Comparison of ENCODE assay signal across 27 mouse cellular contexts in the genomic region with DNA sequence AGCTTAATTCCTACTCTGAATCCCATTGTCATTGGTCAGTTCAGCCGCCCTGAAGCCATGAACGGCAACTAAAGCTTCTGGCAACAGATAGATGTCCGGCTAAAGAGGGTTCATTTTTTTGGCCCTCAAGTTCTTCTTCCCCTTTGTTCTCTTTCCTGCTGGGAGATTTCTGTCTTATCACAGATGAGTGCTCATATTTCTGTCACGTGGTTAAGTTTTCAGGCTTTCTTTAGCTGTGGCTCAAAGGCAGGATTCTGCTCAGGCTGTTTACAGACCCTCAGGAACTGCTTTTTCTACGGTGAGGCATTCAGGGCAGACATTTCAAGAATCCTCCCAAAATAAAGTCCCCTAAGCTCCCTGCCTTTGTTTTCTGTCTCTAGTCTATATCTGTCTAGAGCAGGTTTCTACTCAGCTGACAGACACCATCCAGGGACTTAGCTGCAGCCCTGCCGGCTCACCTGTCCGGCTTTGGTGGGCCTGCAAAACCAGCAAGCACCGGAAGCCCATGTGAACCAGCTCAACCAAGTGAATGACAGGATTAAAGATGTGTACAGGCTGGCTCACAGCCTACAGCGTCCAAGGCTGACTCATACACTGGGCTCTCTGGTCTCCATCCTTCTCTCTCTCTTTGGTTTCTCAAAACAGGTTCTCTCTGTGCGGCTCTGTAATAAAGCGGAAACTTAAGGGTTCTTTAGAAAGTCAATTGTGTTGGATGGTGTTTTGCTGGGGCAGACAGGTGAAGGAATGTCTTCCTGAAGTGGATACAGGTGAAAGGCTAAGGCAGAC. TPM values are rescaled to one million over a fixed set of nuclear protein-coding genes. Genes with fewer than 3 reads are reported as not detected.
DNase-seq lines count a peak whose midpoint lies in the region; ATAC-seq and TF ChIP-seq lines count a peak whose summit lies in the region.
"Had no signal": no experiment of that assay in that cellular context is flagged by ENCODE, and none has a peak within 500 bp of the region (broad histone marks: within the 10 kb centered on the region; RNA-seq: fewer than 3 reads in every experiment).

No protein-coding gene starts in this region.

- no peaks in the 10 kb centered on the region for H3K9me3 ChIP-seq in heart, embryonic 14.5 days (ENCODE audit: control insufficient read depth, low read length)
- H3K9me3 ChIP-seq in lung, embryonic 16.5 days (ENCODE audit: control insufficient read depth, low read length) = no peaks in the 10 kb centered on the region
- H3K9me3 ChIP-seq in MEL (replicated peaks; ENCODE audit: insufficient read depth, low read length) = no peaks in the 10 kb centered on the region
- H3K9me3 ChIP-seq: liver, embryonic 12.5 days; midbrain, embryonic 15.5 days had no signal

- peak overlapping the region; percentile 63 to 72 for H3K27ac ChIP-seq in heart, embryonic 14.5 days (replicated peaks in 1 of 2; ENCODE audit: control insufficient read depth in 1 of 2, insufficient read depth in 1 of 2, low read depth in 2 of 2, low read length in 2 of 2)
- peak overlapping the region; percentile 7; the same call in 1 of the 2 replicates for H3K27ac ChIP-seq in lung, embryonic 16.5 days (ENCODE audit: low read length)
- peak overlapping the region; percentile 76 for H3K27ac ChIP-seq in MEL (ENCODE audit: control insufficient read depth, low read depth, low read length)
- H3K27ac ChIP-seq: hindbrain, postnatal 0 days; kidney, postnatal 0 days; layer of hippocampus, adult 2 months; liver, embryonic 12.5 days; midbrain, embryonic 15.5 days had no signal

- DNase-seq in heart, postnatal 10 days = no peak
- no peak for DNase-seq in lung, adult 2 months
- DNase-seq in MEL (ENCODE audit: low read depth, low spot score) = peak; percentile 77
- DNase-seq in adipocyte (ENCODE audit: low spot score) = no peak
- DNase-seq: cerebellum, adult 9-10 months; embryo, embryonic 11 days; gastrocnemius, postnatal 25 days; heart, postnatal 36 days; kidney, adult 11 months; left cerebral cortex, postnatal 4 days; right cerebral cortex, adult 18-20 months had no signal

- intact Hi-C loops in heart, postnatal 10 days (cut with DNase I) = no loop called here

- H3K4me2 ChIP-seq in heart, embryonic 14.5 days (ENCODE audit: low read length) = 0 out of 2 replicates have a peak overlapping the region, but pooled peaks have one; percentile 9
- no peak overlapping the region for H3K4me2 ChIP-seq in lung, embryonic 16.5 days (ENCODE audit: low read depth, low read length)
- no peak overlapping the region for H3K4me2 ChIP-seq in myocyte (ENCODE audit: low read depth)
- H3K4me2 ChIP-seq: liver, embryonic 12.5 days; midbrain, embryonic 15.5 days had no signal

- TF ChIP-seq POLR2A in lung, adult 2 months (IDR thresholded peaks at IDR 0.05; ENCODE audit: borderline replicate concordance, extremely low read depth, low read depth, low read length) = no peak
- TF ChIP-seq POLR2A in MEL (IDR thresholded peaks at IDR 0.05; ENCODE audit: control insufficient read depth in 1 of 2, insufficient read depth in 1 of 2, low read depth in 1 of 2, low read length in 2 of 2, poor library complexity in 1 of 2) (peak in 1 of 2 experiments; percentile 31; a peak in 1 of 4 replicates), myocyte (IDR thresholded peaks at IDR 0.05; ENCODE audit: insufficient read length, low read depth) (no peak)

- no peaks in the 10 kb centered on the region for H3K36me3 ChIP-seq in heart, embryonic 14.5 days (ENCODE audit: control insufficient read depth, insufficient read depth, low read length)
- no peaks in the 10 kb centered on the region for H3K36me3 ChIP-seq in lung, embryonic 16.5 days (ENCODE audit: control insufficient read depth, insufficient read depth, low read length)
- H3K36me3 ChIP-seq in MEL (ENCODE audit: control insufficient read depth in 1 of 2, insufficient read depth in 2 of 2, low read length in 2 of 2) (peaks cover 0 to 14% of the 10 kb centered on the region in 2 experiments; a peak in 2 of 4 replicates), myocyte (ENCODE audit: control insufficient read depth, insufficient read depth) (no peaks in the 10 kb centered on the region)
- H3K36me3 ChIP-seq: liver, embryonic 12.5 days; midbrain, embryonic 15.5 days had no signal

- ATAC-seq in heart, embryonic 14.5 days (ENCODE audit: insufficient number of reproducible peaks, insufficient read depth, low FRiP score, low read depth) = no peak
- no peak for ATAC-seq in lung, embryonic 16.5 days (ENCODE audit: low read depth)
- ATAC-seq: activated CD4-positive, CD25-positive, alpha-beta regulatory T cell, adult 4 months; forebrain, embryonic 14.5 days; hindbrain, postnatal 0 days; liver, embryonic 12.5 days; midbrain, embryonic 15.5 days; Patski had no signal

- no peak for TF ChIP-seq CTCF in lung, adult 2 months (IDR thresholded peaks at IDR 0.05; ENCODE audit: insufficient read depth, low read length)
- no peak for TF ChIP-seq CTCF in MEL (IDR thresholded peaks at IDR 0.05 in 2 of 3, conservative IDR thresholded peaks at IDR 0.05 in 1 of 3; ENCODE audit: control insufficient read depth in 1 of 3, insufficient read depth in 1 of 3, low read depth in 2 of 3, low read length in 3 of 3, poor library complexity in 1 of 3, severe bottlenecking in 1 of 3)

- no peak for TF ChIP-seq RAD21 in MEL (IDR thresholded peaks at IDR 0.05; ENCODE audit: low read depth, low read length)

- no peak; a peak in 2 of 4 replicates for TF ChIP-seq EP300 in MEL (IDR thresholded peaks at IDR 0.05; ENCODE audit: low read depth in 1 of 2, low read length in 2 of 2)

- H3ac ChIP-seq in myocyte (ENCODE audit: control insufficient read depth, insufficient read length) = no peak overlapping the region

- no peaks in the 10 kb centered on the region for H3K79me2 ChIP-seq in MEL (ENCODE audit: control insufficient read depth, insufficient read depth, low read length, poor library complexity)
- H3K79me2 ChIP-seq in myocyte (ENCODE audit: control insufficient read depth, insufficient read depth) = no peaks in the 10 kb centered on the region

- WGBS in heart, embryonic 14.5 days = 52% methylated on average over 11 of the region's 11 CpGs
- 56% methylated on average over 11 of the region's 11 CpGs for WGBS in lung, embryonic 16.5 days
- 64% methylated on average over 11 of the region's 11 CpGs for WGBS in lung, adult 2 months

- H3K4me1 ChIP-seq in heart, embryonic 14.5 days (ENCODE audit: control insufficient read depth in 2 of 2, insufficient read depth in 2 of 2, low read length in 2 of 2) = peaks cover 13 to 21% of the 10 kb centered on the region in 2 experiments
- no peaks in the 10 kb centered on the region for H3K4me1 ChIP-seq in lung, embryonic 16.5 days (replicated peaks; ENCODE audit: control insufficient read depth, insufficient read depth, low read length)
- H3K4me1 ChIP-seq in lung, adult 2 months (ENCODE audit: control insufficient read depth, insufficient read depth, low read length) = no peaks in the 10 kb centered on the region
- peaks cover 7 to 33% of the 10 kb centered on the region in 2 experiments for H3K4me1 ChIP-seq in MEL (ENCODE audit: control insufficient read depth in 1 of 2, insufficient read depth in 2 of 2, low read length in 2 of 2)
- H3K4me1 ChIP-seq: midbrain, embryonic 15.5 days had no signal

- H3K9ac ChIP-seq in heart, embryonic 14.5 days (ENCODE audit: low read length) = no peak overlapping the region; the same call in 1 of the 2 replicates
- no peak overlapping the region for H3K9ac ChIP-seq in lung, embryonic 16.5 days (ENCODE audit: low read length)
- H3K9ac ChIP-seq in MEL (ENCODE audit: control insufficient read depth, low read depth, low read length, poor library complexity, severe bottlenecking) = peak overlapping the region; percentile 47
- H3K9ac ChIP-seq: liver, embryonic 12.5 days; midbrain, embryonic 15.5 days had no signal

- H3K4me3 ChIP-seq in heart, embryonic 14.5 days (ENCODE audit: control insufficient read depth in 1 of 2, insufficient read depth in 1 of 2, low read depth in 1 of 2, low read length in 2 of 2) = no peak overlapping the region
- H3K4me3 ChIP-seq in lung, embryonic 16.5 days (ENCODE audit: low read length) = no peak overlapping the region
- no peak overlapping the region for H3K4me3 ChIP-seq in lung, adult 2 months (replicated peaks; ENCODE audit: extremely low read depth, low read depth, low read length)
- H3K4me3 ChIP-seq in MEL (ENCODE audit: control insufficient read depth in 1 of 2, insufficient read depth in 1 of 2, low read depth in 2 of 2, low read length in 2 of 2) (peak overlapping the region; percentile 35 to 55), myocyte (no peak overlapping the region)
- H3K4me3 ChIP-seq: layer of hippocampus, adult 2 months; liver, embryonic 12.5 days; midbrain, embryonic 15.5 days had no signal

- H3K27me3 ChIP-seq in heart, embryonic 14.5 days (ENCODE audit: control insufficient read depth, insufficient read depth, low read length) = no peaks in the 10 kb centered on the region
- no peaks in the 10 kb centered on the region for H3K27me3 ChIP-seq in lung, embryonic 16.5 days (ENCODE audit: control insufficient read depth, insufficient read depth, low read depth, low read length)
- H3K27me3 ChIP-seq in MEL (ENCODE audit: control insufficient read depth in 1 of 2, insufficient read depth in 2 of 2, low read length in 2 of 2) (peaks cover 0 to 1% of the 10 kb centered on the region in 2 experiments; a peak in 1 of 4 replicates), myocyte (ENCODE audit: control insufficient read depth, insufficient read depth, insufficient read length) (peaks cover 3% of the 10 kb centered on the region)
- H3K27me3 ChIP-seq: CH12.LX; midbrain, embryonic 15.5 days; Patski had no signal

RNA-seq across cellular contexts. Expression of a gene that starts 7.3 kb away (rescaled TPM):
- 5.0 and 5.6 TPM in 2 replicates for polyA plus RNA-seq in heart, embryonic 14.5 days (2014; fragmentation: Nextera tagmentation; extraction: Ambion mirVana)
- under 1 TPM; 0.29 to 0.52 TPM for total RNA-seq in heart, postnatal 10 days (2021)
- polyA plus RNA-seq in lung, embryonic 16.5 days (2015; fragmentation: Nextera tagmentation; extraction: Ambion mirVana) = 2.7 and 4.1 TPM in 2 replicates
- polyA plus RNA-seq in lung, adult 2 months (2012; rRNA removed) = 0.12 and 0.14 TPM in 2 replicates
- 0.08 and 0.16 TPM in 2 replicates for total RNA-seq in MEL (2012; rRNA removed)
- polyA plus RNA-seq in MEL (2012; ENCODE audit: insufficient read depth in 1 of 2, insufficient read length in 2 of 2, low read depth in 1 of 2, low replicate concordance in 2 of 2, missing spikeins in 1 of 2) = under 1 TPM in 1 of 2 experiments, not detected in 1; 0.29 TPM
- 0.04 TPM for polyA plus RNA-seq in myocyte (2012; fragmentation: generic; extraction: Trizol)
- total RNA-seq: gastrocnemius, postnatal 25 days; heart, postnatal 36 days had no signal
- polyA plus RNA-seq: activated CD4-positive, CD25-positive, alpha-beta regulatory T cell, adult 4 months; small intestine, adult 2 months had no signal

RNA-seq across cellular contexts. Expression of a gene that starts 13.4 kb away (rescaled TPM):
- 23.2 and 25.5 TPM in 2 replicates for polyA plus RNA-seq in heart, embryonic 14.5 days (2014; fragmentation: Nextera tagmentation; extraction: Ambion mirVana)
- total RNA-seq in heart, postnatal 10 days (2021) = 10 to 100 TPM; 35.9 to 38.2 TPM
- polyA plus RNA-seq in lung, embryonic 16.5 days (2015; fragmentation: Nextera tagmentation; extraction: Ambion mirVana) = 25.5 and 29.2 TPM in 2 replicates
- polyA plus RNA-seq in lung, adult 2 months (2012; rRNA removed) = 18.9 and 28.4 TPM in 2 replicates
- 14.1 TPM in 2 replicates for total RNA-seq in MEL (2012; rRNA removed)
- polyA plus RNA-seq in MEL (2012; ENCODE audit: insufficient read depth in 1 of 2, insufficient read length in 2 of 2, low read depth in 1 of 2, low replicate concordance in 2 of 2, missing spikeins in 1 of 2) (10 to 100 TPM in 1 of 2 experiments, not detected in 1; 19.2 TPM), myocyte (2012; fragmentation: generic; extraction: Trizol) (22.9 TPM)

RNA-seq across cellular contexts. Expression of a gene that starts 42.9 kb away (rescaled TPM):
- not detected in 2 replicates for polyA plus RNA-seq in heart, embryonic 14.5 days (2014; fragmentation: Nextera tagmentation; extraction: Ambion mirVana)
- total RNA-seq in heart, postnatal 10 days (2021) = not detected
- not detected in 2 replicates for polyA plus RNA-seq in lung, embryonic 16.5 days (2015; fragmentation: Nextera tagmentation; extraction: Ambion mirVana)
- 0.12 TPM in 1 of 2 replicates, not detected in the other for polyA plus RNA-seq in lung, adult 2 months (2012; rRNA removed)
- not detected in 2 replicates for total RNA-seq in MEL (2012; rRNA removed)
- polyA plus RNA-seq in MEL (2012; ENCODE audit: insufficient read depth in 1 of 2, insufficient read length in 2 of 2, low read depth in 1 of 2, low replicate concordance in 2 of 2, missing spikeins in 1 of 2) (not detected), myocyte (2012; fragmentation: generic; extraction: Trizol) (not detected)
- total RNA-seq: adrenal gland, postnatal 4 days; gastrocnemius, postnatal 25 days; heart, postnatal 36 days; hindbrain, postnatal 0 days; left cerebral cortex, adult 18-20 months had no signal
- polyA plus RNA-seq: activated CD4-positive, CD25-positive, alpha-beta regulatory T cell, adult 4 months; forebrain, embryonic 14.5 days; kidney, postnatal 0 days; liver, embryonic 12.5 days; Patski; small intestine, adult 2 months; thymus, postnatal 0 days had no signal

RNA-seq across cellular contexts. Expression of a gene that starts 43.0 kb away (rescaled TPM):
- polyA plus RNA-seq in heart, embryonic 14.5 days (2014; fragmentation: Nextera tagmentation; extraction: Ambion mirVana) = not detected in 2 replicates
- not detected for total RNA-seq in heart, postnatal 10 days (2021)
- not detected in 2 replicates for polyA plus RNA-seq in lung, embryonic 16.5 days (2015; fragmentation: Nextera tagmentation; extraction: Ambion mirVana)
- polyA plus RNA-seq in lung, adult 2 months (2012; rRNA removed) = 0.80 and 1.1 TPM in 2 replicates
- not detected in 2 replicates for total RNA-seq in MEL (2012; rRNA removed)
- polyA plus RNA-seq in MEL (2012; ENCODE audit: insufficient read depth in 1 of 2, insufficient read length in 2 of 2, low read depth in 1 of 2, low replicate concordance in 2 of 2, missing spikeins in 1 of 2) = not detected
- 0.10 TPM for polyA plus RNA-seq in myocyte (2012; fragmentation: generic; extraction: Trizol)
- total RNA-seq: adrenal gland, postnatal 4 days; CH12.LX; gastrocnemius, postnatal 25 days; heart, postnatal 36 days; layer of hippocampus, adult 2 months; left cerebral cortex, postnatal 4 days had no signal
- polyA plus RNA-seq: activated CD4-positive, CD25-positive, alpha-beta regulatory T cell, adult 4 months; forebrain, embryonic 14.5 days; liver, embryonic 12.5 days; midbrain, embryonic 15.5 days; Patski; small intestine, adult 2 months had no signal

Comparison
In these comparisons a context has a peak if more than half of its experiments do, and no peak if none do; other contexts are left out.
1. H3K27ac ChIP-seq: peak in every context shown above with its lines; median percentile 76 in MEL; 68 in heart, embryonic 14.5 days; 7 in lung, embryonic 16.5 days.
2. H3K4me3 ChIP-seq: peak in MEL (2 of 2); none in heart, embryonic 14.5 days (0 of 2), lung, embryonic 16.5 days (single experiment), lung, adult 2 months (single experiment) and myocyte (single experiment).